Mouse (Mus musculus) liver, embryonic 16.5 days (tissue): ENCODE data around the gene Odf2. TPM values are rescaled to one million over a fixed set of nuclear protein-coding genes. Genes with fewer than 3 reads are reported as not detected.
"Not testable (repeated sequence)": the region's sequence is repeated elsewhere in the genome, so short reads cannot be mapped to it uniquely, and the experiment has no call there.

Experiments used
- ATAC-seq: fragments of 200-750 bp; cut with Nextera tagmentation; 2 replicates; pipeline ENCODE4 v1.8.0; 2017; ENCODE audit warnings: low read depth, mild to moderate bottlenecking, moderate number of reproducible peaks, moderate library complexity
- H3K27ac ChIP-seq: fragments of 300-500 bp; sonication (generic); 2 replicates; pipeline ENCODE4 v1.5.1; 2014; ENCODE audit warnings: mild to moderate bottlenecking, low read length
- H3K27me3 ChIP-seq: fragments of 300-500 bp; sonication (generic); 2 replicates; pipeline ENCODE4 v1.6.1; 2014; ENCODE audit warnings: low read depth, low read length, mixed read lengths; ENCODE audit not compliant: control insufficient read depth, insufficient read depth
- H3K36me3 ChIP-seq: fragments of 300-500 bp; sonication (generic); 2 replicates; pipeline ENCODE4 v1.6.1; 2014; ENCODE audit warnings: mild to moderate bottlenecking; ENCODE audit not compliant: control insufficient read depth, insufficient read depth
- H3K4me1 ChIP-seq: fragments of 300-500 bp; sonication (generic); 2 replicates; pipeline ENCODE4 v1.6.1; 2014; ENCODE audit warnings: low read depth, low read length, mixed read lengths; ENCODE audit not compliant: control insufficient read depth
- H3K4me2 ChIP-seq: fragments of 300-500 bp; sonication (generic); 2 replicates; pipeline ENCODE4 v1.6.1; 2014; ENCODE audit warnings: low read depth, low read length, mixed read lengths
- H3K4me3 ChIP-seq: fragments of 300-500 bp; sonication (generic); 2 replicates; pipeline ENCODE4 v1.5.1; 2014; ENCODE audit warnings: low read depth, mild to moderate bottlenecking, low read length
- H3K9ac ChIP-seq: fragments of 300-500 bp; sonication (generic); 2 replicates; pipeline ENCODE4 v1.6.1; 2014; ENCODE audit warnings: low read depth, low read length
- H3K9me3 ChIP-seq: fragments of 300-500 bp; sonication (generic); replicated peaks from 2 replicates; pipeline ENCODE4 v1.6.1; 2016; ENCODE audit warnings: low read length; ENCODE audit not compliant: control insufficient read depth
- WGBS: fragments of 180-500 bp; shearing (Covaris S2); extraction: QIAGEN DNeasy Blood & Tissue Kit; methylation state at CpG from one replicate; pipeline ENCODE4 v1.1.7; 2014; ENCODE audit not compliant: insufficient replicate concordance; 5-methylcytosine and 5-hydroxymethylcytosine counted together
- polyA plus RNA-seq: library from polyadenylated mRNA; unstranded; fragments of >200 nt; fragmentation: Nextera tagmentation; extraction: Ambion mirVana; gene quantifications from 2 replicates; pipeline ENCODE4 v1.2.1, GENCODE M21; 2015

The Odf2 gene
- polyA plus RNA-seq, 1 experiment from 2014 or later: 32.6 TPM

DNA sequence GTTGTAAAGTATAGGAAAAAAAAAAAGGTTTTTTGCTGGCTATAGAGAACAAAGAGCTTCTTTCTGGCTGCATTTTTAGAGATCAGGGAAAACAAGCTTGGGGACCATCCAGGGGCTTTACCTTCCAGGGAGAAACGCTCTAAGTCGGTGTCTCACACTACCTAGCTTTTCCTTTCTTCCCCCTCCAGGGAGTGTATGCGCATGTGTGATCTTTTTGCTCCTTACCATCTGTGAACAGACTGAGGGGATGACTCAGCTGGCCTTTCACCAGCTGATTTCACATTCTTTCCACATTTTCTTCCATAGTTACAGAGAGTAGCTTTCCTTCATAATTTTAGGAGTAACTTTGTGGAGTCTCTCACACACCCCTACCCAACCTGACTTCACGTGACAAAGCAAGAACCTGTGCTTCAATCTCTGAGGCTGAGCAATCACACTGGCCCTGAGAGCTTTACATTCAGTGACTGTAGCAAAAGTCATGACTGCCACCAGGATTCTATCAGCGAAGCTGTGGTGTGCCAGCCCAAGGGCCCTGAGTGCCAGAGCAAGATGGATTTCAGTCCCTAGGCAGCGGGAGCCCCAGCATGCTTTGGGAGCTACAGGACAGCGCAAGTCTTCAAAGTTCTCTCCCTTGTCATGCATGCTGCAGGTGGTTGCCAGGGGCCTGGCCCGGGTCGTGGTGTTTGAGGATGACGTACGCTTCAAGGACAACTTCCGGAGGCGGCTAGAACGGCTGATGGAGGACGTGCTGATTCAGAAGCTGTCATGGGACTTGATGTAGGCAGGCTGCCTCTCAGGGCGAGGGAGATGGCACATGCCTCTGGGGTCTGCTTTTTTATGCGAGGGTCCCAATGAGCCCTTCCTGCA, 8.8 kb upstream of the Odf2 start:
- H3K9ac ChIP-seq: no peak overlapping the region
- no peak overlapping the region for H3K4me2 ChIP-seq
- H3K27me3 ChIP-seq: no peaks in the 10 kb centered on the region
- no peak overlapping the region for H3K4me3 ChIP-seq
- peaks cover 35% of the 10 kb centered on the region for H3K36me3 ChIP-seq
- H3K9me3 ChIP-seq: no peaks in the 10 kb centered on the region
- WGBS: 83% methylated on average over 17 of the region's 17 CpGs
- no peak overlapping the region for H3K27ac ChIP-seq
- H3K4me1 ChIP-seq: no peaks in the 10 kb centered on the region
- no peak for ATAC-seq

GRCm38 (mm10) chr2:29886659-29887292, 2.2 kb upstream of the Odf2 start:
- ATAC-seq, H3K9me3 ChIP-seq, H3K36me3 ChIP-seq, H3K4me2 ChIP-seq, H3K27ac ChIP-seq, H3K4me3 ChIP-seq, H3K9ac ChIP-seq, H3K27me3 ChIP-seq: not testable (repeated sequence)
- H3K4me1 ChIP-seq: peaks cover 19% of the 10 kb centered on the region
- WGBS: 58% methylated on average over 9 of the region's 9 CpGs

DNA sequence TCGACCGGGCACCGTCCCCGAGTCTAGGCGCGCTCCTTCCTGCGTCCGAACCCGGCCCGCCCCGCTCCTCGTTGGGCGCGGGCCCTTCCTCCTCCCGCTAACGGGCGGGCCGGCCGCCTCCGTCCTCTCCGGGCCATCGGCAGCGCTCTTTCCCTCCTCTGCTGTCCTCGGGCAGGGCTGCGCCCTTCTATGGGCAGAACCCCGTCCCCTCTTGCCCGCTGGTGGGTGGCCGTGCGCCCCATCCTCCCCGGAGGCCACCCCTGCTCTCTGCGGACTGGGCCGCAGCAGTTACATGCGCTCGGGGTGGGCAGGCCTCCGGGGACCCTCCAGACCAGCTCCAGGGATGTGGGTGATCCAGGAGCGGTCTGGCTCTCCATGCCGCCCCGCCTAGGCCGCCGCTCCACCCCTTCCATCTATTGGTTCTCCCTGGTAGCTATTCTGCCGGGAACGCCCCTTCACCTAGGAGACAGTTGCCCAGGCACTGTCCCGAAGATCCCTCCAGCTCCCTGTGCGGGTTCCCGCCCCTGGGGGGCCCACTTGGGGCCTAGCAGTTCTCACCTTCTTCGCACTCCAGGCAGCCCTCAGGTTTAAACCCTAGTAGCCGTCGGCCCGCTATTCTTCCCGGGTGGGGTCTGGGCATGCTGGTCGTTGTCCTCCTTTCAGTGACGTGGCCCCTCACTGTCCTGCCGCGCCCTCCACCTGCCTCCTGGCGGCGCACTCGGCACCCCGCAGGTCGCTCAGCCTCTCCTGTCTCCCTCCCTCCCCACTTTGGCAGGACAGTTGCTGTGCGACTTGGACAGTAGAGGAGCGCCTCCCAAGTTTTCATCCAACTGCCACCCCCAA, 1.2 kb downstream of the Odf2 start:
- Histone ChIP-seq H3K36me3 (peaks cover 32% of the 10 kb centered on the region), H3K4me1 (peaks cover 19% of the 10 kb centered on the region), H3K9me3 (no peaks in the 10 kb centered on the region), H3K27me3 (peaks cover 2% of the 10 kb centered on the region; the same call in 1 of the 2 replicates), H3K9ac (peak overlapping the region; percentile 92), H3K4me2 (peak overlapping the region; percentile 88), H3K4me3 (peak overlapping the region; percentile 88), H3K27ac (peak overlapping the region; percentile 89)
- under 1% methylated on average over 61 of the region's 61 CpGs for WGBS
- peak; percentile 94 for ATAC-seq

GRCm38 (mm10) chr2:29891773-29892172, 2.8 kb downstream of the Odf2 start:
- peaks cover 19% of the 10 kb centered on the region for H3K4me1 ChIP-seq
- ATAC-seq: no peak
- H3K27me3 ChIP-seq: peaks cover 2% of the 10 kb centered on the region; the same call in 1 of the 2 replicates
- H3K27ac ChIP-seq: no peak overlapping the region
- no peak overlapping the region for H3K9ac ChIP-seq
- WGBS: 93% methylated on average over 6 of the region's 6 CpGs
- no peaks in the 10 kb centered on the region for H3K9me3 ChIP-seq
- H3K4me2 ChIP-seq: no peak overlapping the region
- H3K36me3 ChIP-seq: peaks cover 45% of the 10 kb centered on the region
- H3K4me3 ChIP-seq: no peak overlapping the region

- Histone ChIP-seq H3K9me3 (no peaks in the 10 kb centered on the region), H3K27me3 (no peaks in the 10 kb centered on the region), H3K4me3 (no peak overlapping the region), H3K27ac (no peak overlapping the region), H3K9ac (no peak overlapping the region), H3K4me1 (peaks cover 6% of the 10 kb centered on the region), H3K36me3 (peaks cover 69% of the 10 kb centered on the region), H3K4me2 (no peak overlapping the region)
- WGBS: 92% methylated on average over 1 of the region's 1 CpGs
- ATAC-seq: no peak
These were observed 7.0 kb downstream of the Odf2 start for GRCm38 (mm10) chr2:29896071-29896470.

DNA sequence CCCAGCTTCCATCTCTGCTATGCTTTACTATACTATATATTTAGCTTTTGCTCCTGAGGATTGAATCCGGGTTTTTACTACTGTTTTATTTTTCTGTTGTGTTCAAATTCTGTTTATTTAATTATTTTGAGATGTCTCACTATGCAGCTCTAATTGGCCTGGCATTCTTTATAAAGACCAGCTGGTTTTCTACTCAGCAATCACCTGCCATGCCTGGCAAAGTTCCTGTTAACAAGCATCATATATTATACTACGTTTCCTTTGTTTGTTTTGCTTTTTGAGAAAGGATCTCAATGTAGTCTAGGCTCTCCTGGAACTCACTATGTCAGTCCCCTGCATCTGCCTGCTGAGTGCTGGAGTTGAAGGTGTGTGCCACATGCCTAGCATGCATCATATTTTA, 8.3 kb downstream of the Odf2 start:
- Histone ChIP-seq H3K4me2 (no peak overlapping the region), H3K27me3 (no peaks in the 10 kb centered on the region), H3K9me3 (no peaks in the 10 kb centered on the region), H3K4me3 (no peak overlapping the region), H3K4me1 (no peaks in the 10 kb centered on the region), H3K36me3 (peaks cover 75% of the 10 kb centered on the region), H3K9ac (no peak overlapping the region), H3K27ac (no peak overlapping the region)
- WGBS: 76% methylated on average over 2 of the region's 2 CpGs
- ATAC-seq: no peak

DNA sequence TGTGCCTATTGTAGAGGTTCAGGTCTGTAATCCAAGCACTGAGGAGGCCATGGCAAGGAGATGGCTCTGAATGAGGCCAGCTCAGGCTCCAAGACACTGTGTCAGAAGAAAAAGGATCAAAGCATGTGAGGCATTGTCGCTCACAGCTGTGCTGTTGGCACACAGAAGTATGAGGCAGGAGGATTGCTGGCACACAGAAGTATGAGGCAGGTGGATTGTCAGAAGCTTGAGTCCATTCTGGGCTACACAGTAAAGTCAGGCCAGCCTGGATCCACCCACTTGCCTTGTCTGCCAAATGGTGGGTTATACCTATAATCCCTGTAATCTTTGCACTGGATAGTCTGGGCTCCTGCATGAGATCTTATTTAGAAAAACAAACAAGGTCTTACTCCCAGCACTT, 9.1 kb downstream of the Odf2 start:
- no peak overlapping the region for H3K27ac ChIP-seq
- no peaks in the 10 kb centered on the region for H3K4me1 ChIP-seq
- ATAC-seq: no peak
- H3K4me2 ChIP-seq: no peak overlapping the region
- H3K9me3 ChIP-seq: no peaks in the 10 kb centered on the region
- H3K36me3 ChIP-seq: peaks cover 75% of the 10 kb centered on the region
- WGBS: 85% methylated on average over 1 of the region's 1 CpGs
- no peak overlapping the region for H3K4me3 ChIP-seq
- H3K27me3 ChIP-seq: no peaks in the 10 kb centered on the region
- no peak overlapping the region for H3K9ac ChIP-seq

GRCm38 (mm10) chr2:29902194-29902593, 13.2 kb downstream of the Odf2 start:
- H3K27ac ChIP-seq: no peak overlapping the region
- no peak overlapping the region for H3K4me3 ChIP-seq
- H3K27me3 ChIP-seq: no peaks in the 10 kb centered on the region
- H3K36me3 ChIP-seq: peaks cover 71% of the 10 kb centered on the region
- H3K9me3 ChIP-seq: no peaks in the 10 kb centered on the region
- H3K9ac ChIP-seq: no peak overlapping the region
- no peak for ATAC-seq
- no peak overlapping the region for H3K4me2 ChIP-seq
- 86% methylated on average over 10 of the region's 10 CpGs for WGBS
- H3K4me1 ChIP-seq: no peaks in the 10 kb centered on the region
